Mouse (Mus musculus): Measurements from ENCODE around the gene Vat1l. TPM values are rescaled to one million over a fixed set of nuclear protein-coding genes. Genes with fewer than 3 reads are reported as not detected.

Vat1l gene
- total and polyA plus RNA-seq, 3 experiments = not detected

DNA sequence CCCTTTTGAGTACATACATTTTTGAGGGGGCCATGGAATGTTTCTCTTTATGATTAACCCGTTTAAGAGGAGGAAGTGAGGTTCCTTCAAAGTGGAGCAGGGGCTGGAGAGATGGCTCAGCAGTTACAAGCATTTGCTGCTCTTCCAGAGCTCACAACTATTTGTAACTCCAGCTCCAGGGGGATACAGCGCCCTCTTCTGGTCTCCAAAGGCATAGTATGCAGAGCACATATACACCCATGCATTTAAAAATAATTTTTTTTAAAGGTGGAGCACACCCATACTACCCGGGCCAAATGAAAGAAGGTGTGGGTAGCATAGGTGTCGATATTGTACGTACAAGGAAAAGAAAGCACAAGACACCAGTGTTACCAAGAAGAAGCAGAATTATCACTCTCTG, 157.8 kb downstream of the Vat1l start:
- H3K9me3 ChIP-seq (replicated peaks; ENCODE audit: insufficient read depth, low read length) = no peaks in the 10 kb centered on the region
- no peak for DNase-seq (ENCODE audit: low read depth, low spot score)
- no peak overlapping the region for H3K4me3 ChIP-seq (ENCODE audit: control insufficient read depth in 1 of 2, insufficient read depth in 1 of 2, low read depth in 2 of 2, low read length in 2 of 2)

DNA sequence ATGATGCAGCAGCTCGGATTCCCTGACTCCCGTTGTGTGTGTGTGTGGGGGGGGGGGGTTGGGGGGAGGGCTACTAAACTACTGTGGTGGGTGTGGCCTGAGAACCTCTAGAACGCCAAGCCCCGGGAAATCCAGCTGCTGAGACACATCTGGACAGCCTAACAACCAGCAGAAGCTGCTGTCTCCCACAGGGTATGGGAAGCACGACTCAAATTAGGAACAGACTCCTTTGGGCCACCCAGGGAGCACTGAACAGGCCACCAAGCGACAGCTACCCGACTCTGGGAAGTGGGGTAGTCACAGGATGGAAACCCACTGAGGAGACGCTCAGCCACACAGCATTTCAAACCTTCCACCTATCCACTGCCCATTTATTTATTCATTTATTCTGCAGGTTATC, 158.2 kb downstream of the Vat1l start:
- TF ChIP-seq ELF1 (IDR thresholded peaks at IDR 0.05; ENCODE audit: low read depth, low read length) (no peak), ZC3H11A (IDR thresholded peaks at IDR 0.05; ENCODE audit: low read depth, low read length) (no peak), KAT2A (conservative IDR thresholded peaks at IDR 0.05; ENCODE audit: low read depth, low read length) (no peak), ZKSCAN1 (IDR thresholded peaks at IDR 0.05; ENCODE audit: low read depth, low read length) (no peak), MAZ (IDR thresholded peaks at IDR 0.05; ENCODE audit: low read depth, low read length) (no peak), ZMIZ1 (IDR thresholded peaks at IDR 0.05; ENCODE audit: low read depth, low read length) (no peak), CHD1 (IDR thresholded peaks at IDR 0.05; ENCODE audit: low read depth, low read length) (no peak)
- no peaks in the 10 kb centered on the region for H3K9me3 ChIP-seq (replicated peaks; ENCODE audit: insufficient read depth, low read length)
- no peaks in the 10 kb centered on the region for H3K36me3 ChIP-seq (ENCODE audit: control insufficient read depth in 1 of 2, insufficient read depth in 2 of 2, low read length in 2 of 2)
- H3K4me1 ChIP-seq (ENCODE audit: control insufficient read depth in 1 of 2, insufficient read depth in 2 of 2, low read length in 2 of 2) = no peaks in the 10 kb centered on the region
- no peaks in the 10 kb centered on the region for H3K27me3 ChIP-seq (ENCODE audit: control insufficient read depth in 1 of 2, insufficient read depth in 2 of 2, low read length in 2 of 2)
- no peak for DNase-seq (ENCODE audit: low read depth, low spot score)
- H3K27ac ChIP-seq (ENCODE audit: control insufficient read depth, low read depth, low read length) = no peak overlapping the region
- H3K9ac ChIP-seq (ENCODE audit: control insufficient read depth, low read depth, low read length, poor library complexity, severe bottlenecking) = no peak overlapping the region
- no peaks in the 10 kb centered on the region for H3K79me2 ChIP-seq (ENCODE audit: control insufficient read depth, insufficient read depth, low read length, poor library complexity)
- H3K4me3 ChIP-seq (ENCODE audit: control insufficient read depth in 1 of 2, insufficient read depth in 1 of 2, low read depth in 2 of 2, low read length in 2 of 2) = no peak overlapping the region

More for the DNA sequence above, 157.8 kb downstream of the Vat1l start:
- no peaks in the 10 kb centered on the region for H3K36me3 ChIP-seq (ENCODE audit: control insufficient read depth in 1 of 2, insufficient read depth in 2 of 2, low read length in 2 of 2)
- no peaks in the 10 kb centered on the region for H3K27me3 ChIP-seq (ENCODE audit: control insufficient read depth in 1 of 2, insufficient read depth in 2 of 2, low read length in 2 of 2)
- H3K27ac ChIP-seq (ENCODE audit: control insufficient read depth, low read depth, low read length) = no peak overlapping the region
- H3K9ac ChIP-seq (ENCODE audit: control insufficient read depth, low read depth, low read length, poor library complexity, severe bottlenecking) = no peak overlapping the region
- TF ChIP-seq POLR2AphosphoS2 (IDR thresholded peaks at IDR 0.05; ENCODE audit: low read length) = no peak
- TF ChIP-seq MXI1 (IDR thresholded peaks at IDR 0.05; ENCODE audit: low read depth, low read length) = no peak
- TF ChIP-seq TCF12 (IDR thresholded peaks at IDR 0.05; ENCODE audit: low read depth, low read length) = no peak
- TF ChIP-seq RCOR1 (IDR thresholded peaks at IDR 0.05; ENCODE audit: low read depth, low read length) = no peak
- no peak for TF ChIP-seq USF2 (IDR thresholded peaks at IDR 0.05; ENCODE audit: borderline replicate concordance in 1 of 2, insufficient read depth in 1 of 2, low read depth in 1 of 2, low read length in 2 of 2)
- TF ChIP-seq CTCF (IDR thresholded peaks at IDR 0.05 in 2 of 3, conservative IDR thresholded peaks at IDR 0.05 in 1 of 3; ENCODE audit: control insufficient read depth in 1 of 3, insufficient read depth in 1 of 3, low read depth in 2 of 3, low read length in 3 of 3, poor library complexity in 1 of 3, severe bottlenecking in 1 of 3) = no peak
- no peak for TF ChIP-seq KAT2A (conservative IDR thresholded peaks at IDR 0.05; ENCODE audit: low read depth, low read length)
- no peak for TF ChIP-seq CHD1 (IDR thresholded peaks at IDR 0.05; ENCODE audit: low read depth, low read length)
- no peak for TF ChIP-seq TAL1 (IDR thresholded peaks at IDR 0.05; ENCODE audit: low read length)
- no peak for TF ChIP-seq ZMIZ1 (IDR thresholded peaks at IDR 0.05; ENCODE audit: low read depth, low read length)
- no peak for TF ChIP-seq E2F4 (IDR thresholded peaks at IDR 0.05; ENCODE audit: borderline replicate concordance, low read depth, low read length)
- no peaks in the 10 kb centered on the region for H3K79me2 ChIP-seq (ENCODE audit: control insufficient read depth, insufficient read depth, low read length, poor library complexity)
- no peaks in the 10 kb centered on the region for H3K4me1 ChIP-seq (ENCODE audit: control insufficient read depth in 1 of 2, insufficient read depth in 2 of 2, low read length in 2 of 2)
